Mouse (Mus musculus): ENCODE data around the gene Pigq. TPM values are rescaled to one million over a fixed set of nuclear protein-coding genes. Genes with fewer than 3 reads are reported as not detected.

Gene Pigq
- polyA plus RNA-seq, 1 experiment from 2014 or later = 50.9 TPM

DNA sequence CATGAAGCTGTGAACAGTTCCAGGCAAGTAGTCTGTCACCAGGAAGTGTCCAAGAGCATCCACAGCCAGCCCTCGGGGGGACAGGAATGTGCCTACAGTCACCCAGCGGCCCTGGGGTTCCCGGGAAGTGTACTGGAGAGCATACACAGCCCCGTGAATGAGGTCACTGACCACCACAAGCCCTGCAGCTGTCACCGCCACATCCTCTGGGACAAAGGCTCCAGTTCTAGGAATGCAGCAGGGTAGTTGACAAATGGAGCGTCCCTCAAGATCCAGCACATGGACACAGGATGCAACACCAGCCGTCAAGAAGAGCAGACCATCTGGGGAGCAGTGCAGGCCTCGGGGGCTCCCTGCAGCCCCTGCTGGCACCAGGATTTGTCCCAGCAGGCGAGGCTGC lies 967 bp downstream of the Pigq start:
- Histone ChIP-seq H3K4me1 (ENCODE audit: control insufficient read depth, insufficient read depth, low read length) (peaks cover 7% of the 10 kb centered on the region), H3K9ac (ENCODE audit: low read length) (no peak overlapping the region), H3K4me2 (no peak overlapping the region), H3K4me3 (ENCODE audit: low read depth, low read length) (no peak overlapping the region), H3K36me3 (ENCODE audit: control insufficient read depth, insufficient read depth, low read length) (no peaks in the 10 kb centered on the region), H3K9me3 (ENCODE audit: control insufficient read depth, low read length) (no peaks in the 10 kb centered on the region), H3K27ac (ENCODE audit: low read depth, low read length) (no peak overlapping the region), H3K27me3 (ENCODE audit: control insufficient read depth, insufficient read depth, low read length) (no peaks in the 10 kb centered on the region)
- 79% methylated on average over 9 of the region's 9 CpGs for WGBS
- no peak for ATAC-seq (ENCODE audit: low FRiP score)
- no peak for DNase-seq (ENCODE audit: low spot score, missing footprints)

DNA sequence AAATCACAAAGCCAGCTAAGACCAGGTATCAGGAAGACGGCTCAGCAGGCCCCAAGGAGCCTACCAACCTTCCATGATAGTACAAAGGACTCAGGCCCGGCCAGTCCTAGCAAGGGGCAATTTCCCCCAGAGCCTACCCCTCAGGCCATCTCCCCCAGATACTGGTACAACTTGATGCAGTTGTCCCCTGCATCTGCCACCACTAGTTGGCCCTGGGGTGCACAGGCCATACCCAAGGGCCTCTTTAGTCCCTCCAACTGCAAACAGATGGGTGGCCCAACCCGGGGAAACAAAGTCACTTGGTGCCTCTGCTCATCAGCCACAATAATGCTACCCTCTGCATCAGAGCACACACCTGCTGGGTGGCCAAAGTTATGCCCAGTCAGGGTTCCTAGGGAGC lies 1.5 kb downstream of the Pigq start:
- no peak for ATAC-seq (ENCODE audit: low FRiP score)
- Histone ChIP-seq H3K27me3 (ENCODE audit: control insufficient read depth, insufficient read depth, low read length) (no peaks in the 10 kb centered on the region), H3K4me1 (ENCODE audit: control insufficient read depth, insufficient read depth, low read length) (peaks cover 7% of the 10 kb centered on the region), H3K4me3 (ENCODE audit: low read depth, low read length) (no peak overlapping the region), H3K9me3 (ENCODE audit: control insufficient read depth, low read length) (no peaks in the 10 kb centered on the region), H3K27ac (ENCODE audit: low read depth, low read length) (no peak overlapping the region), H3K4me2 (no peak overlapping the region), H3K9ac (ENCODE audit: low read length) (no peak overlapping the region), H3K36me3 (ENCODE audit: control insufficient read depth, insufficient read depth, low read length) (no peaks in the 10 kb centered on the region)
- no peak for DNase-seq (ENCODE audit: low spot score, missing footprints)
- 86% methylated on average over 3 of the region's 3 CpGs for WGBS

DNA sequence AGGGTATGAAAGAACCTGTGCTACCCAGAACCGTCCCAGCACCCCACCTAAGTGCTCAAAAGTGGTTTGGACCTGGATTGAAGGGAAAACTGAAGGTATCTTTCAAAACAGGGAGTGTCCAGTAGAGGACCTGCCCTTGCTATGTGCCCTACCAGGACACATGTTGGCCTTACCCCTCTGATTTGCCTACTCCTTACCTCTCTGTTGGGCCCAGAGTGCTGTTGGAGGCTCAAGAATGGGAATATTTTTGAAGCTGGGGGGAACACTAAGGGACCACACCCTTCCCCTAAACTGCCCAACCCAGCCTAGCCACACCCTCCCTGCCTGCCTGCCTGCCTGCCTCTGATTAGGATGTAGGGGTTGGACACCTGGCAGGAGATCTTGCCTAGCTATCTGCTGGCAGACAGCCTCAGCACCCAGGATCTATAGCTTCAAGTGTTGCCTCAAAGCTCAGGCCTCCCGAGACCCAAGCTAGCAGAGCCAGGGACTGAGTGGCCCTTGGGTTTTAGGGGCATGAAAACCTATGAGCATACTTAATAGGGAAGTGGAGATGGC lies 2.1 kb downstream of the Pigq start:
- no peak overlapping the region for H3K4me3 ChIP-seq (ENCODE audit: low read depth, low read length)
- WGBS = 87% methylated on average over 2 of the region's 2 CpGs
- ATAC-seq (ENCODE audit: low FRiP score) (no peak), DNase-seq (ENCODE audit: low spot score, missing footprints) (no peak)
- no peak overlapping the region for H3K27ac ChIP-seq (ENCODE audit: low read depth, low read length)
- no peak overlapping the region for H3K9ac ChIP-seq (ENCODE audit: low read length)
- H3K4me1 ChIP-seq (ENCODE audit: control insufficient read depth, insufficient read depth, low read length) = peaks cover 7% of the 10 kb centered on the region
- no peaks in the 10 kb centered on the region for H3K27me3 ChIP-seq (ENCODE audit: control insufficient read depth, insufficient read depth, low read length)
- no peaks in the 10 kb centered on the region for H3K36me3 ChIP-seq (ENCODE audit: control insufficient read depth, insufficient read depth, low read length)
- no peak overlapping the region for H3K4me2 ChIP-seq
- no peaks in the 10 kb centered on the region for H3K9me3 ChIP-seq (ENCODE audit: control insufficient read depth, low read length)

DNA sequence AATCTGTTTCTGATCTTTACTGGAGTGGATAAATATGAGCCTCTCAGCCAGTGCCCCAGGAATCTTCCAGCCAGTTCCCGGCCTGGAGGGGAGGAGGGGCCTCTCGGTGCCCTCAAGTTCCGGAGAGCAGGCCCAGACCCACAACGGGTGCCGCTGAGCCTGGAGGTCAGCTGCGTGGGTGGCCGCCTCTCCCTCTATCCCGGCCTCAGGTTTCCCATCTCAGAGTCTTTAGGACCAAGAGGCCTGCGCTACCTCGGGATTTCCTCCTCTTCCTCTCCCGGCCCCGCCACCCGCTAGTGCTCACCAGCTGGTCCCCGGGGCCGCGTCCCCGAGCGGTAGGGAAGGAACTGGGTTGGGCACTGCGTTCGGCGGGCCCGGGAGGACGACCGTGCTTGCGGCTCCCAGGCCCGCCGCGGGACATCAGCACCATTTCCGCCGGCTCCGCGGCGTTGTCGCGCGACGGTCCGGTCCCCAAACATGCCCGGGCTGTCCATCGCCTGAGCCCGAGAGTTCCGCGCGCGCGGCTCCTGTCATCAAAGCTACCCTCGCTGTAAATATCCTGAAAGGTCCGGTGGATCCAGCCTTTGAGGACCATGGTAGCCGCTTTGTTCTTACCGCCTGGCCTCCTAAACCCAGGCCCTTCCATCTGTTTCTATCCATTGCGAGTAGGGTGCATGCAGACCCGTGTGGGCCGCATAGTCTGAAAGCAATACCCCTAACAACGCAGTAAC lies 3.1 kb downstream of the Pigq start:
- H3K36me3 ChIP-seq (ENCODE audit: control insufficient read depth, insufficient read depth, low read length) = peaks cover 1% of the 10 kb centered on the region; the same call in 1 of the 2 replicates
- H3K27ac ChIP-seq (ENCODE audit: low read depth, low read length) = peak overlapping the region; percentile 84
- peak overlapping the region; percentile 73 for H3K4me2 ChIP-seq
- peak overlapping the region; percentile 98 for H3K9ac ChIP-seq (ENCODE audit: low read length)
- H3K27me3 ChIP-seq (ENCODE audit: control insufficient read depth, insufficient read depth, low read length) = no peaks in the 10 kb centered on the region
- ATAC-seq (ENCODE audit: low FRiP score) (peak; percentile 77), DNase-seq (ENCODE audit: low spot score, missing footprints) (peak; percentile 98)
- peak overlapping the region; percentile 85 for H3K4me3 ChIP-seq (ENCODE audit: low read depth, low read length)
- WGBS = 3% methylated on average over 52 of the region's 54 CpGs
- peaks cover 7% of the 10 kb centered on the region for H3K4me1 ChIP-seq (ENCODE audit: control insufficient read depth, insufficient read depth, low read length)
- no peaks in the 10 kb centered on the region for H3K9me3 ChIP-seq (ENCODE audit: control insufficient read depth, low read length)

DNA sequence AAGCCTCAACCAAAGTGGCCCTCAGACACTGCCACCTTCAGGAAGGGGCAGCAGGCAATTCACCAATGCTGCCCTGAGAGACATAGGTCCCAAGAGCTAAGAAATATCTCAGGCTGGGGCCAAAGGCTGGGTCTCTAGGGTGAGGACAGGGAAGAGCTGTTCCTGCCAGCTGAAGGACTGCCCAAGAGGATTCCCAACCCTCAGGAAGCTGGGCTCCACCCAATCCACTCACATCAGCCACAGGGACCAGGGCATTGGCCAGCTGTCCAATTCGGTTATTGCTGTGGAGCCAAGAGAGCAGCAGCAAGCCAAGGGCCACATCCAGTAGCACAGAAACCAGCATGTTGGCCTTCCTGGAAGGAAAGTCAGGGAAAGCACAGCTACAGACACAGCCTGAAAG lies 10.2 kb downstream of the Pigq start:
- Histone ChIP-seq H3K9me3 (ENCODE audit: control insufficient read depth, low read length) (no peaks in the 10 kb centered on the region), H3K4me2 (no peak overlapping the region), H3K9ac (ENCODE audit: low read length) (no peak overlapping the region), H3K27ac (ENCODE audit: low read depth, low read length) (no peak overlapping the region), H3K4me3 (ENCODE audit: low read depth, low read length) (no peak overlapping the region), H3K36me3 (ENCODE audit: control insufficient read depth, insufficient read depth, low read length) (peaks cover 18% of the 10 kb centered on the region), H3K4me1 (ENCODE audit: control insufficient read depth, insufficient read depth, low read length) (no peaks in the 10 kb centered on the region), H3K27me3 (ENCODE audit: control insufficient read depth, insufficient read depth, low read length) (no peaks in the 10 kb centered on the region)
- ATAC-seq (ENCODE audit: low FRiP score) (no peak), DNase-seq (ENCODE audit: low spot score, missing footprints) (no peak)
- 91% methylated on average over 1 of the region's 1 CpGs for WGBS

DNA sequence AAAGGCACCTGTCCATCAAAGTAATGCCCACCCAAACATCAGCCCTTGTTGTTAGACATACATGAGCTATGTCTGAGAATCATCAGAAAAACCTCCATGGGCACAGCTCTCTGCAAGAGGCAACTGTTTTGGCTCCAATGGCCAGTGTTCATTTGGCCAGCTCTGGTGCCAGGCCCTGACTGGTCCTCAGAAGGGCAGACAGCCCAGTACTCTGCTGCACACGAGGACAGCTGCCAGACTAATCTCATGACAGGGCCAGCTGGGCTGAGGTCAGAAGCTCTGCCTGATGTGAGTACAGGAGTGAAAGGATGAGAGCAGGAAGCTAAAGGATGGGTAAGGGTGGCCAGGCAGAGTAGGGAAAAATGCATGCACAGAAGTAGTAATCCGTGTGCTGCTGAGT lies 19.4 kb downstream of the Pigq start:
- Histone ChIP-seq H3K4me1 (ENCODE audit: control insufficient read depth, insufficient read depth, low read length) (no peaks in the 10 kb centered on the region), H3K36me3 (ENCODE audit: control insufficient read depth, insufficient read depth, low read length) (peaks cover 15% of the 10 kb centered on the region), H3K4me2 (no peak overlapping the region), H3K4me3 (ENCODE audit: low read depth, low read length) (no peak overlapping the region), H3K9ac (ENCODE audit: low read length) (no peak overlapping the region), H3K27ac (ENCODE audit: low read depth, low read length) (no peak overlapping the region), H3K27me3 (ENCODE audit: control insufficient read depth, insufficient read depth, low read length) (no peaks in the 10 kb centered on the region), H3K9me3 (ENCODE audit: control insufficient read depth, low read length) (no peaks in the 10 kb centered on the region)
- DNase-seq (ENCODE audit: low spot score, missing footprints) (no peak), ATAC-seq (ENCODE audit: low FRiP score) (no peak)
- WGBS = 69% methylated on average over 2 of the region's 2 CpGs

DNA sequence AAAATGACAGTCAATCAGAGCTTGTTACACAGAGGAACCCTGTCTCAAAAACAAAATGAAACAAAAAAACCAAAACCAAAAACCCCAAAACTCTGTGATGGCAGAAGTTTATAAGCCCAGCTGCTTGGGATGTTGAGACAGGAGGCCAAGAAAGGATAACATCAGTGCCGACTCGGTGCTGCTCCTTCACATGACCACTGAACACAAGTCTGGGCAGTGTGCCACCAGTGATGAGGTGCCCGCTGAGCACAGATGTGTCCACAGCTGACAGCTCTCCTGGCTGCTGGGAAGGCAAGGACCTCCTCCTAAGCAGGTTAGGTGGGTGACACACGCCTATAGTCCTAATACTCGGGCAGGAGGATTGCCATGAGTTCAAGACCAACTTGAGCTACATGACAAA lies 22.6 kb downstream of the Pigq start:
- Histone ChIP-seq H3K27me3 (ENCODE audit: control insufficient read depth, insufficient read depth, low read length) (no peaks in the 10 kb centered on the region), H3K4me1 (ENCODE audit: control insufficient read depth, insufficient read depth, low read length) (peaks cover 12% of the 10 kb centered on the region), H3K27ac (ENCODE audit: low read depth, low read length) (no peak overlapping the region), H3K36me3 (ENCODE audit: control insufficient read depth, insufficient read depth, low read length) (peaks cover 3% of the 10 kb centered on the region; the same call in 1 of the 2 replicates), H3K9ac (ENCODE audit: low read length) (no peak overlapping the region), H3K4me3 (ENCODE audit: low read depth, low read length) (no peak overlapping the region), H3K4me2 (no peak overlapping the region), H3K9me3 (ENCODE audit: control insufficient read depth, low read length) (no peaks in the 10 kb centered on the region)
- ATAC-seq (ENCODE audit: low FRiP score) = no peak
- no peak for DNase-seq (ENCODE audit: low spot score, missing footprints)
- WGBS = 85% methylated on average over 5 of the region's 5 CpGs

DNA sequence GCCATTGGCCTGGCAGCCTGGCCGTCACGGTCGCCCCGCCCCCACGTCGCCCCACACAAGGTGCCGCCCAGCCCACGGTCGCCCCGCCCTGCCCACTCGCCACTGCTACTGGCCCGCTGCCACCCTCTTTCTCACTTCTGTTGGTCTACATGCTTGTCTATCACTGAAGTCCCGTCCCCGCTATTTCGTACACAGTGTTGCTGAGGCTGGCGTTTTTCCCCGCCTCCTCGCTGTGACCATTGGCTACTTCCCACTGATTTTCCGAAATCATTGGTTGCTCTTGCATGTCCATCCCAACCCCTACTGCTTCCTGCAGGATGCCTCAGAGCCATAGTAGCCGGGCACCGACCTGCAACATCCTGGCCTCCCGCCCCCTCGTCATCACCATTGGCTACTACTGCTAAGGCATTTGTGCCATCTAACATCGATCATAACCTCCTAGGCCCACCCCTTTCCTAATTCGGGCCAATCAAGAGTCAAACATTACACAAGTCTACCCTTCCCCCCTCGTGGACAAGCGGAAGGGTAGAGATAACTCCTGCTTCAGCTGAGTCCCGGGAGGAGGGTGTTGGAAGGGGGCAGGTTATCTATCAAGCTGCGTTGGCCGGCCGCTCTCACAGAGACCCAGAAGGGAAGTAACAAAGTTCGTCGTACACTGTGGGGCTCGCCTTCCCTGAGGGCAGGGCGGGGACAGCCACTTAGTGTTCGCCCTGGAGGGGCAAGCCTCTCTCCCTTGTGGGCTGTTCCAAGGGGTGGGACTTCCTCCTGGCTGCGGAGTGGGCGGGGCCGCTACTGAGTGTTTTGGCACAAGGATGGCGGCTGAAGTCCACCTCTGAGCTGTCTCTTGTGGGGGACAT lies 24.7 kb downstream of the Pigq start:
- no peaks in the 10 kb centered on the region for H3K27me3 ChIP-seq (ENCODE audit: control insufficient read depth, insufficient read depth, low read length)
- ATAC-seq (ENCODE audit: low FRiP score) (peak; percentile 98), DNase-seq (ENCODE audit: low spot score, missing footprints) (peak; percentile 99)
- H3K4me1 ChIP-seq (ENCODE audit: control insufficient read depth, insufficient read depth, low read length) = peaks cover 12% of the 10 kb centered on the region
- H3K36me3 ChIP-seq (ENCODE audit: control insufficient read depth, insufficient read depth, low read length) = no peaks in the 10 kb centered on the region
- H3K27ac ChIP-seq (ENCODE audit: low read depth, low read length) = peak overlapping the region; percentile 81
- peak overlapping the region; percentile 62 for H3K9ac ChIP-seq (ENCODE audit: low read length)
- H3K9me3 ChIP-seq (ENCODE audit: control insufficient read depth, low read length) = no peaks in the 10 kb centered on the region
- WGBS = under 1% methylated on average over 40 of the region's 40 CpGs
- peak overlapping the region; percentile 85 for H3K4me3 ChIP-seq (ENCODE audit: low read depth, low read length)
- peak overlapping the region; percentile 56 for H3K4me2 ChIP-seq
